Mouse (Mus musculus) brown adipose tissue, adult 24 weeks (tissue): ENCODE measurements around the gene Ndufa8. TPM values are rescaled to one million over a fixed set of nuclear protein-coding genes. Genes with fewer than 3 reads are reported as not detected.
A peak's percentile ranks its signal among the peaks of the same experiment; 100 is the strongest.

ENCODE experiments used
- H3K27ac ChIP-seq: fragments of 200-500 bp; replicated peaks from 2 replicates; pipeline ENCODE4 v1.5.1; 2012; ENCODE audit warnings: low read depth, mild to moderate bottlenecking, low read length
- H3K4me1 ChIP-seq: fragments of 200-500 bp; 2 replicates; pipeline ENCODE4 v1.6.1; 2012; ENCODE audit warnings: low read length, mixed read lengths; ENCODE audit not compliant: control insufficient read depth, insufficient read depth, insufficient read length
- H3K4me3 ChIP-seq: fragments of 200-500 bp; 2 replicates; pipeline ENCODE4 v1.5.1; 2012; ENCODE audit warnings: low read depth, mild to moderate bottlenecking, low read length, moderate library complexity; ENCODE audit not compliant: insufficient read depth
- polyA plus RNA-seq: library from polyadenylated mRNA; stranded (reverse); fragments of >200 nt; gene quantifications from 2 replicates; pipeline ENCODE4 v1.2.4, GENCODE M21; 2012; ENCODE audit not compliant: missing spikeins, insufficient read depth, insufficient read length

Ndufa8 gene
- polyA plus RNA-seq, 1 experiment: 607 TPM

DNA sequence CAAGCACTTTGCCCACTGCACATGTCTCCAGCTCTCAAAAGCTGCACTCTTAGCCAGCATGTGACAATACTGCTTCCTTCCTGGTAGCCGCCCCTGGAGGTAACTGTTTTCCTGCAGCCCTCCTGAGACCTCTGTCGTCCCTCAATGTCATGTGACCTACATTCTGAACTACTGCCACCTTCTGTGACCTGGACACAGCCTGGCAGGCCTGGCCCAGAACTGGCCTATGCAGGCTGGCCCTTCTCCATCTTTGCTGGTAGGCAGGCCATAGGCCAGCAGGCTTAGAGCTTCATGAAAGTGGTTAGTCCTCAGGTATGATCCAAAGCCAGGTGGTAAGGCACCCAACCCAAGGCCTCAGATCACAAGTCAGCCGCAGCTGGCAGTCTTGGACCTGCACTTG, 24.6 kb upstream of the Ndufa8 start:
- no peak overlapping the region for H3K4me3 ChIP-seq
- H3K4me1 ChIP-seq: peaks cover 21% of the 10 kb centered on the region
- no peak overlapping the region; the same call in 1 of the 2 replicates for H3K27ac ChIP-seq

DNA sequence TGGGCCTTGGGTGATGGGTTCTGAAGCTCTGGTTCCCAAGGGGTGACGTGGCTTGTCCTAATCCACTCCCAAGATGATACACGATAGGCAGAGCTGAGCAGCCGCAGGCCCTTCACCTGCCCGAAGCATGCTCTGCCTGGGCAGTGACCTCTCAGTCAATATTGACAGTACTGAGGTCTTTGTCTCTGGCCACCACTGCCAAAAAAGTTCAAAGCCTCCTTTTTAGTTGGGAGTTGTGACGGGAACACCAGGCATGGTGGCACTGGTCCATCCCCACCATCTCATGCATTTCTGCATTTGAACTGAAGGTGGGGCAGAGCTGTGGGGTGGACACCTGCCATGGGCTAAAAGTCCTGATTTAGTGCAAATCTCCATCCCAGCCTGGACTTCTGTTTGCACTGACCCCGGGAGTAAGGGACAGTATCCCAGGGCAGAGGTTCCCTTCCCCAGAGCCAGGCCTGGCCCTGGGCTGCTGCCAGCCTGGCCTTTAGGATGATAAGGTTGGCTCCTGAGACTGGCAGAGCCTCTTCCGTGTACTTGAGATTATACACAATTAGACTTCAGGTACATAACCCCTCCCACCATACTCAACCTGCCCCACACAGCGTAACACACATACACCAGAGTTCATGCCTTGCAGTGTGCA, 22.6 kb upstream of the Ndufa8 start:
- Histone ChIP-seq H3K4me1 (peaks cover 21% of the 10 kb centered on the region), H3K4me3 (no peak overlapping the region), H3K27ac (no peak overlapping the region)

DNA sequence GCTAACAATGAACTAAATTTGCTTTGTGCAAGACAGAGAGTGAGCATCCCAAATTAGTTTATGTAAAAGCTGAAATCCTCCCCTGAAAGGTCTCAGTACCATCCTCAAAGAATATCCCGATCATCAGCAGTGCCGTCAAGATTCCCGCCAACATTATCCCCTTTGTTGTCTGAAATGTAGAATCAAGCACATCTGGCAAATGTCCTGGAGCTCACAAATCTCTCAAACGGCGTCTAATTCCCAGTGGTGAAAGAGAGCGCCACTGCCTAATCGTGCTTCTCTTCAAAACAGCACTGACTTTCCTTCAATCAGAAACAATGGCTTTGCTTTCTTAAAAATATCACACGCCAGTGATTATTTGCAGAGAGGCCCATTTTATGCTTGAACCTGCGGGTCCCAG, 17.9 kb upstream of the Ndufa8 start:
- no peak overlapping the region for H3K4me3 ChIP-seq
- H3K4me1 ChIP-seq: peaks cover 4% of the 10 kb centered on the region; the same call in 1 of the 2 replicates
- H3K27ac ChIP-seq: no peak overlapping the region

DNA sequence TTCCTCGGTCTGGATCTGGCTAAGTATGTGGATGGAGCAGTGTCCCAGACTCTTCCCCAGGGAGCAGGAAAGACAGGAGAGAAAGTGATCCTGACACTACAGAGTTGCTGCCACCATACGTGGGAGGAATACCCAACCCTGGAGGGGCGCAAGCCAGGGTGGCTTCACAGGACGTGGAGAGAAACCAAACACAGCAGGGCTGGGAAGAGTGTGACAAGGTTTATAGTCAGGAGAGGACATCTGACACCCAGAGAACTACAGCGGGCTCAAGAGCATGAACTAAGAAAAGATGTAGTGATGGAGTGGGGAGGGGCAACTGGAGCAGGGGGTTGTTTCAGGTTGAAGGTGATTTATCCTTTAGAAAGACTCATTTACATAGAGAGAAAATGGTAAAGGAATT, 12.2 kb upstream of the Ndufa8 start:
- Histone ChIP-seq H3K4me3 (no peak overlapping the region), H3K27ac (no peak overlapping the region), H3K4me1 (no peaks in the 10 kb centered on the region)

DNA sequence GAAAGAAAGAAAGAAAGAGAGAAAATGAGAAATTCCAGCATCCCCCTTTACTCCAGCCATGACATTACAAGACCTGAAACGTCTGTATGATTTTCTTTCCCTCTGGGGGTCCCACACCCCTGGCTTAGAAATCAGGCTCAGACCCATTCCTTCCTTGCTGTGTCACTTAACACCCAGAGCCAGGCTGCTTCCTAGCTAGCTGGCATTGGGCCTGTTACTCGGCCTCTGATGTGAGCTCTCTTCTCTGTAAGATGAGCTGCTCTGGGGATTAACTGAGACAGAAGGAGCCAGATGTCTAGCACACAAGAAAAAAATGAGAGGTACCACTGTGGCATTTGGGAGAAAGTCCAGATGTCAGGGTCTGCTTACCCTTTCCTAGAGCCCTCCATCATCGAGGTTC, 7.0 kb upstream of the Ndufa8 start:
- Histone ChIP-seq H3K4me1 (no peaks in the 10 kb centered on the region), H3K27ac (no peak overlapping the region), H3K4me3 (no peak overlapping the region)

DNA sequence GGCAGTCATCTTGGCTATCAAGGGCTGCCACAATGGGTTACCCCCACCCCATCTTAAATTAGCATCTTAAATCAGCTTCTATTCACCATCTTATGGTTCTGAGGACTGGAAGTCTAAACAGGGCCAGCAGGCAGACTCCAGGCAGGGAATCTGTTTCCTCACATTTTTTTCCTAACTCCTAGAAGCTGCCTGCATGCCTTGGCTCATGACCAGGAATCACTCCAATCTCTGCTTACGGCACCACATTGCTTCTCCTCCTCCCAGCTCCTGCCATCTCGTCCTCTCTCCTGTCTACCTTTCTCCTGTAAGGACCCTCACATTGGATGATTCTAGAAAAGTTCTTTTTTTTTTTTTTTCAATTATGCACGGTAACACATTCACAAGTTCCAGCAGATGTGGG, 4.0 kb upstream of the Ndufa8 start:
- no peaks in the 10 kb centered on the region for H3K4me1 ChIP-seq
- H3K27ac ChIP-seq: no peak overlapping the region
- no peak overlapping the region for H3K4me3 ChIP-seq

DNA sequence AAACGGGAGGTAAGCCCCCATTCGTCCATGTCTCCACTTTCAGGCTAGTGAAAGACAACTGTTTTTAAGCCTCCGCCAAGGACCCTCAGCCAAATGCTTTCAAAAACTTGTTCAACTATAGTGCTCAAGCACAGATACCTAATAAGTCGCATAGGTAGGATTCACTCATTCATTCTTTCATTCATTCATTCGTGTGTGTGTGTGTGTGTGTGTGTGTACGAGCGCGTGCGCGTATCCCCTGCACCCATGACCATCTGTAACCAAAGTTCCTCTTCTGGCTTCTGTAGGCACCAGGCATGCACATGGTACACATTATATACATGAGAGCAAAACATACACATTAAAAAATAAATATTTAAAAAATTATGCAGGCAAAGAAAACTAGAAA, 355 bp upstream of the Ndufa8 start:
- H3K27ac ChIP-seq: no peak overlapping the region
- peak overlapping the region; percentile 96 for H3K4me3 ChIP-seq
- H3K4me1 ChIP-seq: peaks cover 15% of the 10 kb centered on the region

DNA sequence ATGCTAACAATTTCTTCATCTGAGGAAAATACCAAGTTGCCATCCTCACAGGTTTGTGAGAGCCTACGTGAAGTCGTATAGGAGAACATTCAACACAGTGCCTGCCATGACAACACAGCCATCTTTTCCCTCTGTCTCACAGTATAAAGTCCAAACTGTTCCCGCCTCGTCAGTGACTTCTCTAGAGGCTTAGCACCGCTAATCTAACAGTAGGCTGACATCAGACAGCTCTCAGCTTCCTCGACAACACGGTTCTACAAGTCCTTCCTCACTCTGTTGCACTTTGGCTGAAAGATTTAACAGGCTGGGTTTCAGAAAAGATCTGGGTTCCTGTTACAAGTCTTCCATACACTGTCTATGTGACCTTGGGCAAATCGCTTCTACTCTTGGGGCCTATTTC, 1.0 kb downstream of the Ndufa8 start:
- H3K4me1 ChIP-seq: peaks cover 15% of the 10 kb centered on the region
- H3K27ac ChIP-seq: peak overlapping the region; percentile 60
- peak overlapping the region; percentile 96 for H3K4me3 ChIP-seq

DNA sequence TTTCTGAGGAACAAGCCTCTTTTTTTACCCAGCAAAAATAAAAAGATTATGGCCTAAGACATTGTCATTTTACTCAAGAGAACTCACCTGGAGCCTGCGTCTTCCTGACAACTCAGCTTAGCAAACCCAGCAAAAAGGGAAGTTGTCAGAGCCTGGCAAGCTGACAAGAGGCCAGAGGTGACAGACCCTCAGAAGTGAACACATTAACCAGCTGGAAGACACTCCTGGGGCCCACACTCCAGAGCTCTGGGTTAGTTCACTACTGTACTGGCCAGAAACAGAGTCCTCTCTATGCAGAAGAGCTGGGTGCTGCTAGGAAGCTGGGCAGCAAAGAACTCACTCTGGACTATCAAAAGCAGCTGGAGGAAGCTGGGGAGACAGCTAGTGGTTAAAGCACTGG, 8.3 kb downstream of the Ndufa8 start:
- no peak overlapping the region for H3K4me3 ChIP-seq
- H3K4me1 ChIP-seq: peaks cover 28% of the 10 kb centered on the region
- peak overlapping the region; percentile 15 for H3K27ac ChIP-seq

DNA sequence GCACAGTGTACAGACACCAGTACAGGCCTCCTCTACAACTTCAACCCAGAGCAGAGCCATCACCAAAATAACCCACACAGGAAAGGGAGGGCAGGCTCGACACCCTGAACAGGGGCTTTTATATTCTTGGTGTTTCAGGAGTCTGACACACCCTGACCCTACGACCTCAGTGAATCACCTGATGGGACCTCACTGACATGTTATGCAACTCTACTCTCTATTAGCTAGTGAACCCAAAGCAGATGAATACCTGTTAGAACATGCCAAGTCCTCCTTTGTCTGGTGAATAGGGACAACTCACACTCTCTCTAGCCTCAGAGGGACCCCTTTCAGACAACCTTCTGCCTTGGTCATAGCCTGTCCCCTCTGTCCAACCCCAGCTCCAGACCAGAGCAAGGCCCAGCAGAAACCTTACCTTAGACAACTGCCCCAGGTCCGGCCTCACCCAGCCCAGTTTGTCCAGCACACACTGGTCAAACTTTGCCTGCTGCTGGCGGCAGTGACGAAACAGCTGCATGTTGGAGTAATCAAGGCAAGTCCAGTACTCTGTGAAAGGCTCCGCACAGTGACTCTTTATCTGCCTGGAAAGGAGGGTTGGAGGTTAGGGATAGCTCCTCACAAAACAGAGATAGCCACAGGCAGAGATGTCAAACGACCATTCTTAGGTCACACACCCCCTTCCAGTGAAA, 9.8 kb downstream of the Ndufa8 start:
- no peak overlapping the region for H3K27ac ChIP-seq
- H3K4me3 ChIP-seq: no peak overlapping the region
- peaks cover 41% of the 10 kb centered on the region for H3K4me1 ChIP-seq

DNA sequence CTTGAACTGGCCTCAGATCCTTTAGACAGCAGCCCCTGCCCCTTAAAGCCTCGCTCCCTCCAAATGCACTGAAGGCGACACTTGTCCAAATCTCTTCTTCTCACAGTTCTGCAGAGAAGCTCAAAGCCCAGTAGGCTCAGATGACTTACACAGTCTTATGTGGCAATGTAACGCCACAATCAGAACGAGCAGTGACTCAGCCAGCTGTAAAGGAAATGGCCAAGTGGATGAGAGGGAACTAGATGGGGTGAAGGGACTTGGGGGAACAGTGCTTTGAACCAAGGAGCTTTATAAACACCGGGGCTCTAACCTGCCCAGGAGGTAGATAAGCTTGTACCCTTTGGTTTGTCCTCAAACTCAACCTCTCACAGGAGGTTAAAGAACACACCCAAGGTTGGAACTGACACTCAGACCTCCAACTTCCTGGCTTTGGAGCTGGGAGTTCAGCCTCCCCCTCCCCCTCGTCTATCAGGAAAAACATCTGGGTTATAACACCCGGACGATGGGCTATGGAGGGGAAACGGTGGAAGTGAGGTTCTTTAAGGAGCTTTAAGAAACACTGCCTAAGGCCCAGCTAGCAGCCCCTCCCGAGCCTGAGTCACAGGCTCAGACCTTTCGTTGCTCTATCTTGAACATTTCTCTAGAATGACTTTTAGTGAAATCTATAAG, 13.7 kb downstream of the Ndufa8 start:
- Histone ChIP-seq H3K4me1 (peaks cover 41% of the 10 kb centered on the region), H3K27ac (peak overlapping the region; percentile 80), H3K4me3 (no peak overlapping the region)

DNA sequence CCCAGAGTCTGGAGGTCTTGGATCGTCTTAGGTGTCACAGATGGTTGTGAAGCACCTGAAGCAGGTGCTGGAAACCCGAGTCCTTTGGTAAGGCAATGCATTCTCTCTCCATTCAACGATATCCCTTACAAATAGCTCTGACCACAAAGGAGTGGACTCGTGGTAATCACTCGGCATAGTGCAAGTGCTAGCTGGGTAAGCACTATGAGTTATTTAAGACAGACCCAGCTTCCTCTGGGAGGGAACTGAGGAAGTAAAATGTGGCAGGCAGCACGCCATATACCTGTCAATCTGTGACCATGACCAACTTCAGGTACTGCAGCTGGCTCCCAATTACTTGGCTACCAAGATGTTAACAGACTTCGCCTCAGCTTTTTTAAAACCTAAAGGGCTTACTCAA, 14.3 kb downstream of the Ndufa8 start:
- Histone ChIP-seq H3K4me1 (peaks cover 41% of the 10 kb centered on the region), H3K27ac (peak overlapping the region; percentile 80), H3K4me3 (no peak overlapping the region)

DNA sequence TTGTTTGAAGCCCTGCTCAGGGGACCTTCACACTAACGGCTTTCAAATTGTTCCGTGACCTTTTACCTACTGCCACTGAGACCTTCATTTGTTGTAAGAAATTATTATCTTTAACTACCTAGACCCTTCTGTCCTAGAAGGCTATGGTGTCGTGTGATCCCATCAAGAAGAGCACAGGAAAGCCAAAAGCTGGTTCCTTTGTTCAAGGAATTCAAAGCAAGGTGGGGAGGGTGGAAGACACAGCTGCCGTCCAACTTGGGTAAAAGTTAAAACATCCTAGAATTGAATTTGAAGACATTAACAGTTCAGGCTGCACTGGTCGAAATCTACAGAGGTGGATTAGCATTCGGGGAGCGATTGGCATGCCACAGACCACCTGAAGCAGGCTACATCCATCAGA, 15.2 kb downstream of the Ndufa8 start:
- H3K4me3 ChIP-seq: no peak overlapping the region
- H3K4me1 ChIP-seq: peaks cover 34% of the 10 kb centered on the region
- peak overlapping the region; percentile 72 for H3K27ac ChIP-seq

DNA sequence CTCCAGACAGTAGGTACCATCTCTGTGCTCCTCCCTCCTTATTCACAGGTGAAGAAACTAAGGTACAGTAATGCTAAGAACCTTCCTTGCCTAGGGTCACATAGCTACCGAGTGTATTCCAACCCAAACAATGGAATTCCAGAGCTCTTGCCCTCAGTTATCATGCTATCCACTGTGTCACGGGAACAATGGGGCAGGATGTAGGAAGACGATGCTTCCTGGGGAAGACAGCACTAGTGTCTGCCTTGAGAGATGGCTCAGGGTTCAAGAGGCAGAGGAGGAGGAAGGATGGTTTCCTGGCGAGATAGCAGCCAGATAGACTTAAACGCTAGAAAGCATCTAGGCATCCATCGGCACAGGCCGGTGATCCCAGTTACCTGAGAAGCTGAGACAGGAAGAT, 16.3 kb downstream of the Ndufa8 start:
- Histone ChIP-seq H3K4me3 (no peak overlapping the region), H3K4me1 (peaks cover 31% of the 10 kb centered on the region), H3K27ac (peak overlapping the region; percentile 72)

DNA sequence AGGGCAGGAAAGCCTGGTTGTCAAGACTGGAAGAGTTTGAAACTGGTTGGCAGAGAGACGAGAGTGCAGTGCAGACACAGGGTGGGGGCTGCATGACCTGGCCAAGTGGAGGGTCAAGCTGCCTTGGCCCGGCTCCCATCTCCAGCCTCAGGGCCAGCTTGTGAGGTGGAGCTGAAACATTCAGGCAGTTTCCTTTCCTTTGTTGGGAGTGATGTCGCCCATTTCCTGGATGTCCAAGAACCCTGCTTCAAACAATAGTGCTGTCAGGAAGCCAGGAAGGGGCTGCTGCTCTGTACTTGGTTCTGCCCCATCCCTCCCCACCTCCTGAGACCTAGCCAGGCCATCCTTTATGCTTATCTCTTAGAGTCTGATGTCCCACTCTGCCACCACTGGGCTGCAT, 25.9 kb downstream of the Ndufa8 start:
- Histone ChIP-seq H3K4me1 (peaks cover 14% of the 10 kb centered on the region), H3K27ac (peak overlapping the region; percentile 64), H3K4me3 (no peak overlapping the region)
